In the genomic region with DNA sequence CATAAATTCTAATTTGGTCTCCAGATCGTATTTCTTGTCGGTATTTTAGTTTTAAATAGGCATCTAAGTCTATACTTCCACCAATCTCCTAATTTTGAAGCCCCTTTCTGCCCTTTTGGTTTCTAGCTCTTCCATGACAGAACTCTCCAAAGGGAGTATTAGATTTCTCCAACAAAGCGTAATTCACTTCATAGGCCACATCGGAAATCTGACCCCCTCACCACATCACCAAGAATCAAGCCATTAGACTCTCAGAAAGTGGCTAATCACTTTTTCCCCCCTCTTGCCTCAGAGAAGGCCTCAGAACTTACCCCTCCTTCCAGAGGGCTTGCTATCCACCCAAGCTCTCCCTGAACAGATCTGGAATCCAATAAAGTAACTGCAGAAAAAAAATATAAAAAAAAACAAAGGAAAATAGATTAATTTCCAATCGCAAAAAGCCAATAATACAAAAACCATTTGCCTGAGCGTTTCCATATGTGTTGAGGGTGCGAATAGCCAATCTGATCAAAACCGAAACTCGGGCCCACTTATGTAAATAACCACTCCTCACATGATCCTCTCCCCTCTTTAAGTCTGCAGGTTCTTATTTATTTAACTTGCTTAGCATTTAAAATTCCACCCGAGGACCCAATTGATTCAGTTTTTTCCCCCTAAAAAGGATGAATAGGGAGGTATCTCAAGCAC, we compare ENCODE assay signal across 10 mouse cellular contexts. TPM values are rescaled to one million over a fixed set of nuclear protein-coding genes. Genes with fewer than 3 reads are reported as not detected.
A peak's percentile ranks its signal among the peaks of the same experiment; 100 is the strongest.
DNase-seq lines count a peak whose midpoint lies in the region; ATAC-seq and TF ChIP-seq lines count a peak whose summit lies in the region.
"Had no signal": no experiment of that assay in that cellular context is flagged by ENCODE, and none has a peak within 500 bp of the region (broad histone marks: within the 10 kb centered on the region; RNA-seq: fewer than 3 reads in every experiment).

No protein-coding gene starts in this region.

- no peak for ATAC-seq in heart, embryonic 11.5 days (replicated peaks; ENCODE audit: insufficient number of reproducible peaks, low FRiP score, low TSS enrichment)
- ATAC-seq in forebrain, embryonic 14.5 days = no peak

- H3K27ac ChIP-seq in heart, embryonic 11.5 days (ENCODE audit: low read depth, low read length) = no peak overlapping the region
- H3K27ac ChIP-seq in CH12.LX (ENCODE audit: insufficient read depth, low read depth) = peak overlapping the region; percentile 55; the same call in 1 of the 2 replicates
- H3K27ac ChIP-seq in forebrain, embryonic 14.5 days (ENCODE audit: low read depth, low read length) = peak overlapping the region; percentile 96; the same call in 1 of the 2 replicates
- H3K27ac ChIP-seq in midbrain, embryonic 10.5 days (replicated peaks) = peak overlapping the region; percentile 87
- H3K27ac ChIP-seq: liver, embryonic 15.5 days had no signal

- H3K9ac ChIP-seq in heart, embryonic 11.5 days (ENCODE audit: low read depth, low read length) = no peak overlapping the region
- peak overlapping the region; percentile 84 for H3K9ac ChIP-seq in CH12.LX (ENCODE audit: insufficient read depth, low read depth)
- H3K9ac ChIP-seq in forebrain, embryonic 14.5 days (ENCODE audit: low read length) = peak overlapping the region; percentile 91
- H3K9ac ChIP-seq: liver, embryonic 15.5 days had no signal

- peaks cover 2% of the 10 kb centered on the region; the same call in 1 of the 2 replicates for H3K36me3 ChIP-seq in heart, embryonic 11.5 days (ENCODE audit: control insufficient read depth, insufficient read depth, low read length)
- peaks cover 5 to 6% of the 10 kb centered on the region in 2 experiments for H3K36me3 ChIP-seq in CH12.LX (replicated peaks in 1 of 2; ENCODE audit: control insufficient read depth in 1 of 2, insufficient read depth in 1 of 2, low read length in 1 of 2)
- H3K36me3 ChIP-seq in forebrain, embryonic 14.5 days (ENCODE audit: control insufficient read depth, insufficient read depth, low read length) = peaks cover 17% of the 10 kb centered on the region
- H3K36me3 ChIP-seq in midbrain, embryonic 10.5 days = peaks cover 31% of the 10 kb centered on the region
- H3K36me3 ChIP-seq: liver, embryonic 15.5 days had no signal

- no peak for TF ChIP-seq RAD21 in CH12.LX (IDR thresholded peaks at IDR 0.05; ENCODE audit: low read depth, low read length)

- no peak for TF ChIP-seq CTCF in CH12.LX (conservative IDR thresholded peaks at IDR 0.05 in 1 of 2, IDR thresholded peaks at IDR 0.05 in 1 of 2; ENCODE audit: low read depth in 2 of 2, low read length in 2 of 2)

- dilution Hi-C loops in CH12.LX (cut with MboI; ENCODE audit: extremely low pct_ligation_motif_present, extremely low pct_unique_long_range_greater_than_20kb, low sequenced_read_pairs) = no loop called here

- no peaks in the 10 kb centered on the region for H3K27me3 ChIP-seq in heart, embryonic 11.5 days (ENCODE audit: control insufficient read depth, insufficient read depth, low read length)
- no peaks in the 10 kb centered on the region for H3K27me3 ChIP-seq in CH12.LX (replicated peaks)
- no peaks in the 10 kb centered on the region for H3K27me3 ChIP-seq in forebrain, embryonic 14.5 days (replicated peaks; ENCODE audit: control insufficient read depth, insufficient read depth, low read length)
- H3K27me3 ChIP-seq in midbrain, embryonic 10.5 days (ENCODE audit: low read depth, poor library complexity, severe bottlenecking) = peaks cover 62% of the 10 kb centered on the region

- H3K4me3 ChIP-seq in heart, embryonic 11.5 days (ENCODE audit: low read depth, low read length) = 0 out of 2 replicates have a peak overlapping the region, but pooled peaks have one; percentile 1
- peak overlapping the region; percentile 53 to 64 (median 58) for H3K4me3 ChIP-seq in CH12.LX (replicated peaks in 1 of 3; ENCODE audit: low read depth in 2 of 3, low read length in 2 of 3, poor library complexity in 1 of 3)
- H3K4me3 ChIP-seq in forebrain, embryonic 14.5 days (ENCODE audit: low read depth, low read length) = peak overlapping the region; percentile 76
- peak overlapping the region; percentile 79 for H3K4me3 ChIP-seq in midbrain, embryonic 10.5 days
- H3K4me3 ChIP-seq: liver, embryonic 15.5 days had no signal

- TF ChIP-seq EP300 in CH12.LX (IDR thresholded peaks at IDR 0.05; ENCODE audit: low read length) = peak; percentile 31; the same call in 1 of the 2 replicates

- in situ Hi-C loops in CH12.LX (cut with MboI; ENCODE audit: low pct_ligation_motif_present, low pct_unique_long_range_greater_than_20kb, low sequenced_read_pairs) = loop anchor here (25.0 kb wide), 2 partner anchors 324 to 424 kb away; no protein-coding TSS in a partner anchor

- DNase-seq in heart, postnatal 10 days = no peak
- no peak for DNase-seq in CH12.LX (ENCODE audit: extremely low read depth)
- DNase-seq in forebrain, embryonic 14.5 days (ENCODE audit: low spot score) = no peak
- DNase-seq in midbrain, embryonic 10.5 days (ENCODE audit: low spot score) = no peak
- DNase-seq in adrenal gland, adult (ENCODE audit: inconsistent age in 2 of 2, low spot score in 1 of 2) = no peak
- DNase-seq in thymus, postnatal 14 days = no peak
- no peak for DNase-seq in spleen, adult 18-20 months
- DNase-seq: cerebellum, adult 18-20 months had no signal

- H3K4me2 ChIP-seq in heart, embryonic 11.5 days = peak overlapping the region; percentile 97
- H3K4me2 ChIP-seq in CH12.LX (ENCODE audit: insufficient read depth, low read depth, poor library complexity, severe bottlenecking) = peak overlapping the region; percentile 7; the same call in 1 of the 2 replicates
- H3K4me2 ChIP-seq in forebrain, embryonic 14.5 days (ENCODE audit: low read length) = peak overlapping the region; percentile 88

- no peaks in the 10 kb centered on the region for H3K9me3 ChIP-seq in heart, embryonic 11.5 days (replicated peaks; ENCODE audit: control insufficient read depth, low read length)
- peaks cover 3% of the 10 kb centered on the region for H3K9me3 ChIP-seq in CH12.LX (replicated peaks; ENCODE audit: low read length)
- no peaks in the 10 kb centered on the region for H3K9me3 ChIP-seq in forebrain, embryonic 14.5 days (replicated peaks; ENCODE audit: control insufficient read depth, low read length)
- no peaks in the 10 kb centered on the region for H3K9me3 ChIP-seq in midbrain, embryonic 10.5 days (replicated peaks)
- H3K9me3 ChIP-seq: liver, embryonic 15.5 days had no signal

- WGBS in heart, embryonic 11.5 days (ENCODE audit: insufficient replicate concordance) = 55% methylated on average over 10 of the region's 10 CpGs
- WGBS in forebrain, embryonic 14.5 days = 11% methylated on average over 10 of the region's 10 CpGs
- 36% methylated on average over 10 of the region's 10 CpGs for WGBS in midbrain, embryonic 10.5 days

- peaks cover 68% of the 10 kb centered on the region for H3K79me2 ChIP-seq in CH12.LX (replicated peaks; ENCODE audit: control insufficient read depth, extremely low read depth, insufficient read depth, poor library complexity, severe bottlenecking)

- no peak for TF ChIP-seq POLR2A in CH12.LX (IDR thresholded peaks at IDR 0.05; ENCODE audit: low read depth, low read length)

- H3K4me1 ChIP-seq in heart, embryonic 11.5 days (ENCODE audit: control insufficient read depth, insufficient read depth, low read length) = no peaks in the 10 kb centered on the region
- peaks cover 0 to 59% of the 10 kb centered on the region in 2 experiments; a peak in 2 of 4 replicates for H3K4me1 ChIP-seq in CH12.LX (ENCODE audit: control insufficient read depth in 1 of 2, insufficient read depth in 2 of 2)
- peaks cover 33% of the 10 kb centered on the region for H3K4me1 ChIP-seq in forebrain, embryonic 14.5 days (ENCODE audit: control insufficient read depth, insufficient read depth, low read length)
- H3K4me1 ChIP-seq in midbrain, embryonic 10.5 days = peaks cover 69% of the 10 kb centered on the region

- intact Hi-C loops in heart, postnatal 10 days (cut with DNase I) = loop anchor here (5.0 to 10.0 kb wide), 3 partner anchors 124 to 427 kb away; no protein-coding TSS in a partner anchor

TF ChIP-seq in CH12.LX, 34 proteins besides CTCF, POLR2A, EP300 and RAD21 (continues in another document):
- peak; percentile 57; the same call in 1 of the 2 replicates for TF ChIP-seq MAZ (IDR thresholded peaks at IDR 0.05; ENCODE audit: low read depth, low read length)
- TF ChIP-seq MXI1 (IDR thresholded peaks at IDR 0.05; ENCODE audit: low read depth, low read length) = no peak
- TF ChIP-seq MAFK (IDR thresholded peaks at IDR 0.05; ENCODE audit: insufficient replicate concordance, low read length) = 0 out of 2 replicates have a peak, but pooled peaks have one; percentile 11
- TF ChIP-seq IRF4 (IDR thresholded peaks at IDR 0.05; ENCODE audit: low read depth, low read length) = peak; percentile 75
- no peak for TF ChIP-seq JUN (IDR thresholded peaks at IDR 0.05; ENCODE audit: insufficient read depth, low read depth, low read length)
- peak; percentile 54; the same call in 1 of the 2 replicates for TF ChIP-seq ETS1 (conservative IDR thresholded peaks at IDR 0.05; ENCODE audit: low read depth, low read length)
- no peak for TF ChIP-seq NRF1 (IDR thresholded peaks at IDR 0.05; ENCODE audit: low read depth, low read length)
- peak; percentile 93 for TF ChIP-seq BHLHE40 (IDR thresholded peaks at IDR 0.05; ENCODE audit: low read depth, low read length)
- no peak for TF ChIP-seq ELF1 (IDR thresholded peaks at IDR 0.05; ENCODE audit: low read depth, low read length)
- TF ChIP-seq TBP (conservative IDR thresholded peaks at IDR 0.05; ENCODE audit: low read depth, low read length) = 0 out of 2 replicates have a peak, but pooled peaks have one; percentile 32
- TF ChIP-seq USF1 (IDR thresholded peaks at IDR 0.05; ENCODE audit: low read depth, low read length) = peak; percentile 23; the same call in 1 of the 2 replicates
- peak; percentile 58; the same call in 1 of the 2 replicates for TF ChIP-seq CHD1 (IDR thresholded peaks at IDR 0.05; ENCODE audit: low read depth, low read length)
- TF ChIP-seq SIN3A (IDR thresholded peaks at IDR 0.05; ENCODE audit: low read length) = no peak; the same call in 1 of the 2 replicates
- no peak for TF ChIP-seq GABPA (IDR thresholded peaks at IDR 0.05; ENCODE audit: insufficient replicate concordance, low read depth, low read length)
- no peak for TF ChIP-seq CHD2 (IDR thresholded peaks at IDR 0.05; ENCODE audit: low read length)
- TF ChIP-seq TCF12 (IDR thresholded peaks at IDR 0.05; ENCODE audit: low read depth, low read length) = 0 out of 2 replicates have a peak, but pooled peaks have one; percentile 32

RNA-seq across cellular contexts. Expression of a gene that starts 3.4 kb away (rescaled TPM):
- 7.4 TPM in 2 replicates for polyA plus RNA-seq in heart, embryonic 11.5 days (2014; fragmentation: Nextera tagmentation; extraction: Ambion mirVana)
- 10 to 100 TPM; 19.3 to 24.0 TPM for total RNA-seq in heart, postnatal 10 days (2021)
- 16.1 and 26.0 TPM in 2 replicates for total RNA-seq in CH12.LX (2012; rRNA removed)
- total RNA-seq in CH12.LX (2014; rRNA removed) = 12.1 and 13.0 TPM in 2 replicates
- 3.8 and 3.9 TPM in 2 replicates for polyA plus RNA-seq in CH12.LX (2012; ENCODE audit: insufficient read length, low read depth)
- polyA plus RNA-seq in forebrain, embryonic 14.5 days (2014; fragmentation: Nextera tagmentation; extraction: Ambion mirVana) = 85.7 and 89.1 TPM in 2 replicates
- polyA plus RNA-seq in midbrain, embryonic 10.5 days (2016; fragmentation: Nextera tagmentation; extraction: Ambion mirVana) = 17.1 and 22.9 TPM in 2 replicates

Comparison
In these comparisons a context has a peak if more than half of its experiments do, and no peak if none do; other contexts are left out.
1. H3K4me2 ChIP-seq: peak in every context shown above with its lines; median percentile 97 in heart, embryonic 11.5 days; 88 in forebrain, embryonic 14.5 days; 7 in CH12.LX.
2. H3K4me3 ChIP-seq: peak in every context shown above with its lines; median percentile 79 in midbrain, embryonic 10.5 days; 76 in forebrain, embryonic 14.5 days; 58 in CH12.LX; 1 in heart, embryonic 11.5 days.